Mouse (Mus musculus): Measurements from ENCODE around the gene Asdurf. TPM values are rescaled to one million over a fixed set of nuclear protein-coding genes. Genes with fewer than 3 reads are reported as not detected.

Gene Asdurf
- polyA plus RNA-seq, 1 experiment from 2014 or later = 10.0 TPM

GRCm38 (mm10) chr1:53324827-53325494, 27.5 kb downstream of the Asdurf start:
- no peaks in the 10 kb centered on the region for H3K4me1 ChIP-seq (replicated peaks)
- no peak overlapping the region for H3K9ac ChIP-seq (replicated peaks)
- H3K4me2 ChIP-seq = no peak overlapping the region
- peaks cover 14% of the 10 kb centered on the region for H3K36me3 ChIP-seq
- H3K9me3 ChIP-seq = no peaks in the 10 kb centered on the region
- 97% methylated on average over 5 of the region's 5 CpGs for WGBS
- no peaks in the 10 kb centered on the region for H3K27me3 ChIP-seq
- H3K4me3 ChIP-seq (replicated peaks) = no peak overlapping the region
- no peak overlapping the region for H3K27ac ChIP-seq
- no peak for ATAC-seq (ENCODE audit: insufficient number of reproducible peaks, insufficient read depth, low FRiP score, low TSS enrichment, low read depth)

GRCm38 (mm10) chr1:53324277-53324676, 28.1 kb downstream of the Asdurf start:
- no peak overlapping the region for H3K4me3 ChIP-seq (replicated peaks)
- peaks cover 14% of the 10 kb centered on the region for H3K36me3 ChIP-seq
- 98% methylated on average over 1 of the region's 1 CpGs for WGBS
- no peak overlapping the region for H3K4me2 ChIP-seq
- no peaks in the 10 kb centered on the region for H3K4me1 ChIP-seq (replicated peaks)
- no peak overlapping the region for H3K27ac ChIP-seq
- H3K9ac ChIP-seq (replicated peaks) = no peak overlapping the region
- no peak for ATAC-seq (ENCODE audit: insufficient number of reproducible peaks, insufficient read depth, low FRiP score, low TSS enrichment, low read depth)
- no peaks in the 10 kb centered on the region for H3K27me3 ChIP-seq
- no peaks in the 10 kb centered on the region for H3K9me3 ChIP-seq

- H3K36me3 ChIP-seq = peaks cover 19% of the 10 kb centered on the region
- H3K4me2 ChIP-seq = no peak overlapping the region
- no peaks in the 10 kb centered on the region for H3K4me1 ChIP-seq (replicated peaks)
- H3K27me3 ChIP-seq = no peaks in the 10 kb centered on the region
- WGBS = 92% methylated on average over 5 of the region's 5 CpGs
- no peak overlapping the region for H3K27ac ChIP-seq
- no peaks in the 10 kb centered on the region for H3K9me3 ChIP-seq
- H3K9ac ChIP-seq (replicated peaks) = no peak overlapping the region
- ATAC-seq (ENCODE audit: insufficient number of reproducible peaks, insufficient read depth, low FRiP score, low TSS enrichment, low read depth) = no peak
- no peak overlapping the region for H3K4me3 ChIP-seq (replicated peaks)
These were observed 29.2 kb downstream of the Asdurf start for GRCm38 (mm10) chr1:53323254-53323653.

- Histone ChIP-seq H3K27ac (no peak overlapping the region), H3K4me1 (replicated peaks) (no peaks in the 10 kb centered on the region), H3K9me3 (no peaks in the 10 kb centered on the region), H3K36me3 (peaks cover 25% of the 10 kb centered on the region), H3K9ac (replicated peaks) (no peak overlapping the region), H3K4me2 (no peak overlapping the region), H3K27me3 (no peaks in the 10 kb centered on the region), H3K4me3 (replicated peaks) (no peak overlapping the region)
- WGBS = 96% methylated on average over 4 of the region's 4 CpGs
- ATAC-seq (ENCODE audit: insufficient number of reproducible peaks, insufficient read depth, low FRiP score, low TSS enrichment, low read depth) = no peak
These were observed 30.6 kb downstream of the Asdurf start for GRCm38 (mm10) chr1:53321662-53322344.

- no peaks in the 10 kb centered on the region for H3K4me1 ChIP-seq (replicated peaks)
- peak within 1 kb of the TSS; percentile 72 for H3K9ac ChIP-seq (replicated peaks)
- peak within 1 kb of the TSS; percentile 87 for H3K27ac ChIP-seq
- H3K4me2 ChIP-seq = peak within 1 kb of the TSS; percentile 60
- H3K4me3 ChIP-seq (replicated peaks) = peak within 1 kb of the TSS; percentile 52
- peak; percentile 88 for ATAC-seq (ENCODE audit: insufficient number of reproducible peaks, insufficient read depth, low FRiP score, low TSS enrichment, low read depth)
- no peaks in the 10 kb centered on the region for H3K9me3 ChIP-seq
- H3K27me3 ChIP-seq = no peaks in the 10 kb centered on the region
- 2% methylated on average over 27 of the region's 27 CpGs for WGBS
- H3K36me3 ChIP-seq = peaks cover 17% of the 10 kb centered on the region; the same call in 1 of the 2 replicates
These were observed 39.1 kb downstream of the Asdurf start, which contains the start of gene Osgepl1 for GRCm38 (mm10) chr1:53312989-53313967. Osgepl1 (plus strand) TSS chr1:53313624.

GRCm38 (mm10) chr1:53300506-53300905, 51.9 kb downstream of the Asdurf start:
- no peak overlapping the region for H3K4me3 ChIP-seq (replicated peaks)
- H3K9ac ChIP-seq (replicated peaks) = no peak overlapping the region
- WGBS = 93% methylated on average over 4 of the region's 4 CpGs
- H3K27ac ChIP-seq = no peak overlapping the region
- peaks cover 6% of the 10 kb centered on the region; the same call in 1 of the 2 replicates for H3K4me1 ChIP-seq (replicated peaks)
- no peaks in the 10 kb centered on the region for H3K27me3 ChIP-seq
- ATAC-seq (ENCODE audit: insufficient number of reproducible peaks, insufficient read depth, low FRiP score, low TSS enrichment, low read depth) = no peak
- H3K36me3 ChIP-seq = peaks cover 10% of the 10 kb centered on the region
- H3K9me3 ChIP-seq = no peaks in the 10 kb centered on the region
- H3K4me2 ChIP-seq = no peak overlapping the region

Other genes starting within 250 kb of the Asdurf start
- not detected in 2 replicates for gene 1700019A02Rik, start 165.0 kb downstream of the Asdurf start, polyA plus RNA-seq (2016; fragmentation: Nextera tagmentation; extraction: Ambion mirVana)
- gene Pms1, start 55.6 kb downstream of the Asdurf start, polyA plus RNA-seq (2016; fragmentation: Nextera tagmentation; extraction: Ambion mirVana) = 29.9 and 31.1 TPM in 2 replicates
- gene Ormdl1, start 55.5 kb downstream of the Asdurf start, polyA plus RNA-seq (2016; fragmentation: Nextera tagmentation; extraction: Ambion mirVana) = 48.4 and 53.0 TPM in 2 replicates
- gene Gm28778, start 55.5 kb downstream of the Asdurf start, polyA plus RNA-seq (2016; fragmentation: Nextera tagmentation; extraction: Ambion mirVana) = not detected in 2 replicates
- 19.6 and 20.0 TPM in 2 replicates for gene Osgepl1, start 39.0 kb downstream of the Asdurf start, polyA plus RNA-seq (2016; fragmentation: Nextera tagmentation; extraction: Ambion mirVana)
- gene Gm28551, start within 50 bp of the Asdurf start, polyA plus RNA-seq (2016; fragmentation: Nextera tagmentation; extraction: Ambion mirVana) = 0.87 and 1.1 TPM in 2 replicates
- 89.7 and 91.9 TPM in 2 replicates for gene Asnsd1, start 133 bp upstream of the Asdurf start, polyA plus RNA-seq (2016; fragmentation: Nextera tagmentation; extraction: Ambion mirVana)